In genomic region chr10:3718021-3718865, GRCm38 (mm10) we compare ENCODE assay signal across 8 mouse cellular contexts. TPM values are rescaled to one million over a fixed set of nuclear protein-coding genes. Genes with fewer than 3 reads are reported as not detected.
DNase-seq lines count a peak whose midpoint lies in the region; ATAC-seq lines count a peak whose summit lies in the region.

No protein-coding gene starts in this region.

- H3K4me1 ChIP-seq in midbrain, embryonic 13.5 days (replicated peaks): peaks cover 11% of the 10 kb centered on the region
- H3K4me1 ChIP-seq in midbrain, embryonic 10.5 days: peaks cover 29% of the 10 kb centered on the region

- no peaks in the 10 kb centered on the region for H3K36me3 ChIP-seq in midbrain, embryonic 13.5 days
- no peaks in the 10 kb centered on the region for H3K36me3 ChIP-seq in midbrain, embryonic 10.5 days

- H3K4me2 ChIP-seq in midbrain, embryonic 13.5 days (replicated peaks): no peak overlapping the region

- H3K4me3 ChIP-seq in midbrain, embryonic 13.5 days (replicated peaks): no peak overlapping the region
- no peak overlapping the region for H3K4me3 ChIP-seq in midbrain, embryonic 10.5 days

- no peak for DNase-seq in midbrain, embryonic 10.5 days (ENCODE audit: low spot score)
- DNase-seq in heart, postnatal 25 days (ENCODE audit: low spot score): peak; percentile 57
- peak; percentile 42 for DNase-seq in layer of hippocampus, adult 9-11 months
- DNase-seq in lung, postnatal 4 days: peak; percentile 76 to 85
- no peak for DNase-seq in urinary bladder, adult 2 months (ENCODE audit: low spot score)
- DNase-seq in Muller cell, postnatal 12 days (ENCODE audit: inconsistent ontology term): no peak

- no peaks in the 10 kb centered on the region for H3K9me3 ChIP-seq in midbrain, embryonic 13.5 days
- H3K9me3 ChIP-seq in midbrain, embryonic 10.5 days (replicated peaks): no peaks in the 10 kb centered on the region

- intact Hi-C loops in heart, postnatal 25 days (cut with DNase I): loop anchor here (1.0 to 10.0 kb wide), 3 partner anchors 22 to 143 kb away; partner anchors contain the start of gene Plekhg1

- H3K27ac ChIP-seq in midbrain, embryonic 13.5 days: no peak overlapping the region
- H3K27ac ChIP-seq in midbrain, embryonic 10.5 days (replicated peaks): no peak overlapping the region

- H3K9ac ChIP-seq in midbrain, embryonic 13.5 days (replicated peaks): no peak overlapping the region

- ATAC-seq in midbrain, embryonic 13.5 days: peak; percentile 37; the same call in 1 of the 2 replicates
- ATAC-seq in frontal cortex, adult (ENCODE audit: low TSS enrichment): peak; percentile 73

- H3K27me3 ChIP-seq in midbrain, embryonic 13.5 days: no peaks in the 10 kb centered on the region
- H3K27me3 ChIP-seq in midbrain, embryonic 10.5 days (ENCODE audit: low read depth, poor library complexity, severe bottlenecking): no peaks in the 10 kb centered on the region

- WGBS in midbrain, embryonic 13.5 days: 75% methylated on average over 16 of the region's 16 CpGs
- 72% methylated on average over 16 of the region's 16 CpGs for WGBS in midbrain, embryonic 10.5 days

RNA-seq across cellular contexts. Expression of gene Plekhg1, which starts 21.9 kb away (rescaled TPM):
- 9.1 and 11.8 TPM in 2 replicates for polyA plus RNA-seq in midbrain, embryonic 13.5 days (2015; fragmentation: Nextera tagmentation; extraction: Ambion mirVana)
- polyA plus RNA-seq in midbrain, embryonic 10.5 days (2016; fragmentation: Nextera tagmentation; extraction: Ambion mirVana): 11.7 and 15.3 TPM in 2 replicates
- total RNA-seq in heart, postnatal 25 days (2021): 1 to 10 TPM; 9.0 to 9.6 TPM
- polyA plus RNA-seq in urinary bladder, adult 2 months (2012; rRNA removed): 8.2 and 9.2 TPM in 2 replicates

Comparison
In these comparisons a context has a peak if more than half of its experiments do, and no peak if none do; other contexts are left out.
1. DNase-seq: peak in heart, postnatal 25 days (single experiment), layer of hippocampus, adult 9-11 months (single experiment) and lung, postnatal 4 days (2 of 2); none in midbrain, embryonic 10.5 days (single experiment), urinary bladder, adult 2 months (single experiment) and Muller cell, postnatal 12 days (single experiment).